In the genomic region with DNA sequence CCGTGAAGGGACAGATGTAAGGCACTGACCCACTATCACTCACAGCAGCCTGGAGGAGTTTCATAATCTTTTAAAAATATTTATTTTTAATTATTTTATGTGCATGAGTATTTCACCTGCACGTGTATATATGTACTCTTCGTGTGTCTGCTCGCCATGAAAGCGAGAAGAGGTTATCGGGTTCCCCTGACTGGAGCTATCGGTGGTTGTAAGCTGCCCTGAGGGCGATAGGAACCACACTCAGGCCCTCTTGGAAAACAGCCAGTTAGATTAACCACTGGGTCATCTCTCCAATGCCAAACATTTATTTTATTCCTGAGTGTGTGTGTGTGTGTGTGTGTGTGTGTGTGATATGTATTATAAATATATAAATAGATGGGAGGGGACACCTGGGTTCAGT, we compare ENCODE assay signal across 33 mouse cellular contexts.
"Had no signal": no experiment of that assay in that cellular context is flagged by ENCODE, and none has a peak within 500 bp of the region (broad histone marks: within the 10 kb centered on the region; RNA-seq: fewer than 3 reads in every experiment).

No protein-coding gene starts in this region.

- H3K27me3 ChIP-seq: heart, embryonic 12.5 days; heart, embryonic 15.5 days; hindbrain, embryonic 15.5 days; intestine, embryonic 15.5 days; kidney, embryonic 15.5 days had no signal

- ATAC-seq: hindbrain, embryonic 16.5 days; hindbrain, postnatal 0 days; inflammation-experienced regulatory T-cells, adult 6 months; intestine, embryonic 15.5 days; intestine, embryonic 16.5 days; intestine, postnatal 0 days had no signal

- DNase-seq: heart, postnatal 10 days; heart, postnatal 14 days; heart, postnatal 36 days; heart, postnatal 4 days; kidney, adult 11 months; kidney, adult 18-20 months; kidney, adult 2 months; kidney, adult 8-10 months; kidney, adult 9 months; kidney, postnatal 10 days; kidney, postnatal 14 days; kidney, postnatal 25 days; kidney, postnatal 36 days; kidney, postnatal 4 days; layer of hippocampus, adult 9-11 months had no signal

- H3K27ac ChIP-seq: heart, embryonic 13.5 days; heart, embryonic 15.5 days; hindbrain, embryonic 10.5 days; hindbrain, embryonic 12.5 days; hindbrain, embryonic 13.5 days; hindbrain, embryonic 14.5 days; hindbrain, embryonic 15.5 days; hindbrain, postnatal 0 days; intestine, embryonic 15.5 days; kidney, embryonic 15.5 days; kidney, postnatal 0 days; layer of hippocampus, adult 2 months; left cerebral cortex, adult 2 months had no signal

- H3K9ac ChIP-seq: heart, embryonic 12.5 days; heart, embryonic 13.5 days; heart, embryonic 15.5 days; hindbrain, embryonic 12.5 days; hindbrain, embryonic 13.5 days; hindbrain, embryonic 14.5 days; hindbrain, embryonic 15.5 days; intestine, embryonic 15.5 days; kidney, embryonic 15.5 days had no signal

- H3K4me3 ChIP-seq: heart, embryonic 12.5 days; heart, embryonic 13.5 days; heart, embryonic 15.5 days; hindbrain, embryonic 10.5 days; hindbrain, embryonic 12.5 days; hindbrain, embryonic 13.5 days; hindbrain, embryonic 15.5 days; intestine, embryonic 15.5 days; kidney, embryonic 15.5 days; layer of hippocampus, adult 2 months; left cerebral cortex, adult 2 months had no signal

- H3K9me3 ChIP-seq: heart, embryonic 12.5 days; heart, embryonic 13.5 days; heart, embryonic 15.5 days; hindbrain, embryonic 10.5 days; hindbrain, embryonic 12.5 days; hindbrain, embryonic 13.5 days; hindbrain, embryonic 15.5 days; intestine, embryonic 15.5 days; kidney, embryonic 15.5 days had no signal
